Mouse (Mus musculus) stomach, postnatal 0 days (tissue): ENCODE data around the gene Olfr1140. TPM values are rescaled to one million over a fixed set of nuclear protein-coding genes. Genes with fewer than 3 reads are reported as not detected.

Source experiments
- ATAC-seq: fragments of 200-750 bp; cut with Nextera tagmentation; 2 replicates; pipeline ENCODE4 v1.8.0; 2017; ENCODE audit not compliant: low FRiP score, low TSS enrichment
- DNase-seq: peaks from one replicate; pipeline ENCODE4 v3.0.0-alpha.2; 2016; ENCODE audit warnings: low spot score
- H3K27ac ChIP-seq: fragments of 300-500 bp; sonication (generic); replicated peaks from 2 replicates; pipeline ENCODE4 v1.5.1; 2014; ENCODE audit warnings: mild to moderate bottlenecking, control low read depth
- H3K27me3 ChIP-seq: fragments of 300-500 bp; sonication (generic); 2 replicates; pipeline ENCODE4 v1.6.1; 2014; ENCODE audit warnings: low read length; ENCODE audit not compliant: control insufficient read depth, insufficient read depth
- H3K36me3 ChIP-seq: fragments of 300-500 bp; sonication (generic); 2 replicates; pipeline ENCODE4 v1.6.1; 2014; ENCODE audit warnings: low read length, mixed read lengths; ENCODE audit not compliant: control insufficient read depth, insufficient read depth
- H3K4me1 ChIP-seq: fragments of 300-500 bp; sonication (generic); replicated peaks from 2 replicates; pipeline ENCODE4 v1.6.1; 2014; ENCODE audit warnings: antibody characterized with exemption; ENCODE audit not compliant: control insufficient read depth, insufficient read depth
- H3K4me2 ChIP-seq: fragments of 300-500 bp; sonication (generic); replicated peaks from 2 replicates; pipeline ENCODE4 v1.6.1; 2014; ENCODE audit warnings: low read depth, mild to moderate bottlenecking, control low read depth, moderate library complexity
- H3K4me3 ChIP-seq: fragments of 300-500 bp; sonication (generic); 2 replicates; pipeline ENCODE4 v1.5.1; 2014; ENCODE audit warnings: low read depth, low read length, control low read depth
- H3K9ac ChIP-seq: fragments of 300-500 bp; sonication (generic); 2 replicates; pipeline ENCODE4 v1.6.1; 2014; ENCODE audit warnings: mild to moderate bottlenecking, low read length, control low read depth, mixed read lengths
- H3K9me3 ChIP-seq: fragments of 300-500 bp; sonication (generic); 2 replicates; pipeline ENCODE4 v1.6.1; 2016; ENCODE audit warnings: low read length; ENCODE audit not compliant: control insufficient read depth
- CTCF ChIP-seq: IDR thresholded peaks from 2 replicates; pipeline ENCODE4 v1.5.1; 2016; ENCODE audit warnings: antibody characterized with exemption, low read depth, mild to moderate bottlenecking, moderate library complexity
- EP300 ChIP-seq: optimal IDR thresholded peaks from 2 replicates; pipeline ENCODE3; 2016; ENCODE audit warnings: antibody characterized with exemption
- WGBS: fragments of 180-500 bp; shearing (Covaris S2); extraction: QIAGEN DNeasy Blood & Tissue Kit; methylation state at CpG from one replicate; pipeline ENCODE4 v1.1.7; 2014; 5-methylcytosine and 5-hydroxymethylcytosine counted together
- polyA plus RNA-seq: library from polyadenylated mRNA; unstranded; fragments of >200 nt; fragmentation: Nextera tagmentation; extraction: Ambion mirVana; gene quantifications from 2 replicates; pipeline ENCODE4 v1.2.1, GENCODE M21; 2015

Olfr1140 gene
- polyA plus RNA-seq = not detected in 2 replicates

DNA sequence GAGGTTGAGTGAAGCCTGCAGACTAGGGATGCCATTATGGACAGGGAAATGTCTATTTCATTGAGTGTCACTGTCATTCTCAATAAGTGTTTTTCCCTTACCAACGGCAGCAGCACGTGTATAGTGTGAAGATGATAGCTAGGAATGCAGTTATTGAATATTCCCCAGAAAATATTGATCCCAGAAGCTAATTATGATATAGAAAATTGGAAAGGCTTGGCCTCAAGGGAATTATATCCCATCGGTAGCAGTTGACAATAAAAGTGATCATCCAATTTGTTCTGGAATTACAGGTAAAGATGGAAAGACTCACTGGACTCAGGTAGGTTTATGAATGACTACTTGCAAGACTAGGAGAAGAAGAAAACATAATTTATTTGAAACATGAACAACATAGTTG is at the start of gene Olfr1140:
TSS of gene Olfr1140 (plus strand) at position 301 of the 400 bp plus-strand sequence.
- no peaks in the 10 kb centered on the region for H3K36me3 ChIP-seq
- H3K27ac ChIP-seq = no peak within 1 kb of the TSS
- DNase-seq (no peak), ATAC-seq (no peak)
- no peak within 1 kb of the TSS for H3K4me3 ChIP-seq
- no peak for TF ChIP-seq CTCF
- no peaks in the 10 kb centered on the region for H3K4me1 ChIP-seq
- H3K27me3 ChIP-seq = no peaks in the 10 kb centered on the region
- H3K9me3 ChIP-seq = no peaks in the 10 kb centered on the region
- WGBS = 68% methylated on average over 3 of the region's 3 CpGs
- H3K4me2 ChIP-seq = no peak within 1 kb of the TSS
- H3K9ac ChIP-seq = no peak within 1 kb of the TSS

DNA sequence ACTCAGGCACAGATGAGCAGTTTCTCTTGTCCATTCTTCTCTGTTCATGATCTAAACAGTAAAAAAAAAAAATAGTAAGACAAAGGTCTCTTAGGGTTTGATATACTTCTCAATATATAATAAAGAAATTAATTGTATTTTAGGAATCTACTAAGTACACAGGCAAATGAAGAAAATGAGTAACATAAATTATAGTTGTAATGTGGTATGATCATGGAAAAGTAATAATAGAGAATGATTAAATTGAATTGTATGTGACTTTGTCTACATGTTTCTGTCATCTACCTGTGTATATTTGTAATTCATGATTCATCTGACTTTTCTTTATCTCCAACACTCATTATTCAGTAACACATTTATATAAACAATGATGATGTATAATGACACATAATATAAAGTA is 49.7 kb upstream of the Olfr1140 start, which contains the start of gene Olfr1136:
TSS of gene Olfr1136 (minus strand) at position 101 of the 400 bp plus-strand sequence.
- DNase-seq (no peak), ATAC-seq (no peak)
- no peak within 1 kb of the TSS for H3K9ac ChIP-seq
- no peak within 1 kb of the TSS for H3K4me3 ChIP-seq
- no peak for TF ChIP-seq CTCF
- TF ChIP-seq EP300 = no peak
- no peaks in the 10 kb centered on the region for H3K9me3 ChIP-seq
- H3K4me2 ChIP-seq = no peak within 1 kb of the TSS
- H3K36me3 ChIP-seq = no peaks in the 10 kb centered on the region
- H3K27me3 ChIP-seq = no peaks in the 10 kb centered on the region
- no peak within 1 kb of the TSS for H3K27ac ChIP-seq
- no peaks in the 10 kb centered on the region for H3K4me1 ChIP-seq

DNA sequence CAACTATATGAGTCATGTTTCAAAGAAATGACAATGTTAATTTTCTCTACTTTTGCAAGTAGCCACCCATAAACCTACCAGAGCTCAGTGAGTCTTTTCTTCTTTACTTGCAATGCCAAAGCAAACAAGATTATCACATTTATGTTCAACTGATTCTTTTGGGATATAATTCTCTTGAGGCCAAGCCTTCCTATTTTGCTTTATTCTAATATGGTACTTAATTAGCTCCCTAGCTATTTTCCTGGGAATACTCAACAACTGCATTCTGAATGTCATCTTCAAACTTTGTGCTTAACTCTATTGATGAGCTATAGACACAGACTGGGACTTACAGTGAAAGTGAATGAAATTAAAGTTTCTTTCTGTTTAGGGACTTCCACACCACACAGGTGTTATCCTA is 30.5 kb upstream of the Olfr1140 start, which contains the start of gene Olfr1137:
TSS of gene Olfr1137 (minus strand) at position 101 of the 400 bp plus-strand sequence.
- DNase-seq (no peak), ATAC-seq (no peak)
- H3K4me3 ChIP-seq = no peak within 1 kb of the TSS
- H3K9me3 ChIP-seq = no peaks in the 10 kb centered on the region
- no peak within 1 kb of the TSS for H3K27ac ChIP-seq
- H3K4me1 ChIP-seq = no peaks in the 10 kb centered on the region
- H3K9ac ChIP-seq = no peak within 1 kb of the TSS
- H3K27me3 ChIP-seq = no peaks in the 10 kb centered on the region
- no peak within 1 kb of the TSS for H3K4me2 ChIP-seq
- H3K36me3 ChIP-seq = no peaks in the 10 kb centered on the region
- no peak for TF ChIP-seq CTCF
- no peak for TF ChIP-seq EP300

DNA sequence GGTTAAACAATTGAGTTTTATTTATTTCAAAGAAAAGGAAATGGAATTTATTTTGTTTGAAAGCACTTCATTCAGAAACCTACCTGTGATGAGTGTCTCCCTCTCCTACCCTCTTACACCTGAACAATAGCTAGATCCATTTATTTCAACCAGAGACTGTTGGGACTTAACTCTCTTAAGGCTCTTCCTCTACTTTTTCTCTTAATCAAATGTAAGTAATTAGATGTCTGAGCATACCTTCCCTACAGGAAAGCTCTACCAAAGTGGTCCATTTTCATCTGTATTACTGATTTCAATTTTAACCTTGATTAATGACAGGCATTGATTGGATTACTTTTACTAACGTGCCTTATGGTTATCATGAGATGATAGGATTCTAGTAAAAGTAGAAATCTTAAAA is 3.7 kb upstream of the Olfr1140 start, which contains the start of gene Olfr1138:
TSS of gene Olfr1138 (minus strand) at position 101 of the 400 bp plus-strand sequence.
- Histone ChIP-seq H3K4me3 (no peak within 1 kb of the TSS), H3K27me3 (no peaks in the 10 kb centered on the region), H3K36me3 (no peaks in the 10 kb centered on the region), H3K4me1 (no peaks in the 10 kb centered on the region), H3K27ac (no peak within 1 kb of the TSS), H3K9ac (no peak within 1 kb of the TSS), H3K9me3 (no peaks in the 10 kb centered on the region), H3K4me2 (no peak within 1 kb of the TSS)
- DNase-seq (no peak), ATAC-seq (no peak)
- TF ChIP-seq EP300 (no peak), CTCF (no peak)
- 85% methylated on average over 1 of the region's 1 CpGs for WGBS

DNA sequence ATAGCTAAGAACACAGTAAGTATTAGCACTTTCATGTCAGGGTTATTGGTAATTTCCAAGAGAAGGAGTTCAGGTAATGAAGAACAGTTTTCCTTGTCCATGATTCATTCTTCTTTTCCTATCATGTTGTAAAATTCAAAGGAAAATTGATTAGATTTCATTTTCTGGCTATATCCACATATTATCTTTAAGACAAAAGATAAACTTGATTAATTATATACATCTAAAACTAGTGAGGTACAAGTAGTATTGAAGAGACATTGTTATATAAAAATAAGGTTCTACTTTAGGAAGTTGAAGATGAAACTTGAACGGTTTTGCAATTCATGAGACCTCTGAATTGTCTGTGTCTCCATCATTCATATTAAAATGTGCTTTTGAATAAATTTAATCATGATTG is 10.3 kb downstream of the Olfr1140 start, which contains the start of gene Olfr1141:
TSS of gene Olfr1141 (minus strand) at position 101 of the 400 bp plus-strand sequence.
- Histone ChIP-seq H3K9ac (no peak within 1 kb of the TSS), H3K4me2 (no peak within 1 kb of the TSS), H3K27ac (no peak within 1 kb of the TSS), H3K36me3 (no peaks in the 10 kb centered on the region), H3K9me3 (no peaks in the 10 kb centered on the region), H3K4me3 (no peak within 1 kb of the TSS), H3K4me1 (no peaks in the 10 kb centered on the region), H3K27me3 (no peaks in the 10 kb centered on the region)
- no peak for ATAC-seq
- WGBS = 75% methylated on average over 1 of the region's 1 CpGs
- TF ChIP-seq EP300 (no peak), CTCF (no peak)
- DNase-seq = no peak

DNA sequence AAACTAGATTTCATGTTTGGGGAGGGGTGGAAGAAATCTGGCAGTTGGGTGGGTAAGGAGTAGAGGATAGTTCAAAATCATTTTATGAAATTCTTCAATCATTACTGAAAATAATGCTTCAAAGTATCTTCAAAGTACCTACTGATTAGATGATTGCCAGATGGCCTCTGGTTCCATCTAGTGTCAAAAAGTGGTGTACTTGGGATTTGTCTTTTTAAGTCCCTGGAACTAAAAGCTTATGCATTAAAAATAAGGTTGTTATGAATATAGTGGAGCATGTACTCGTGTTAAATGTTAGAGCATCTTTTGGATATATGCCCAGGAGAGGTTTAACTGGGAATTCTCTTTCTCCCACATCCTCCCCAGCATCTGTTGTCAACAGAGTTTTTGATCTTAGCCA is 32.6 kb downstream of the Olfr1140 start:
- Histone ChIP-seq H3K36me3 (no peaks in the 10 kb centered on the region), H3K4me1 (no peaks in the 10 kb centered on the region), H3K4me3 (no peak overlapping the region), H3K27ac (no peak overlapping the region), H3K4me2 (no peak overlapping the region), H3K9ac (no peak overlapping the region), H3K9me3 (no peaks in the 10 kb centered on the region), H3K27me3 (no peaks in the 10 kb centered on the region)
- no peak for DNase-seq
- 41% methylated on average over 1 of the region's 1 CpGs for WGBS
- ATAC-seq = no peak
- no peak for TF ChIP-seq CTCF
- TF ChIP-seq EP300 = no peak
